Mouse (Mus musculus): ENCODE measurements around the gene Grip1. TPM values are rescaled to one million over a fixed set of nuclear protein-coding genes. Genes with fewer than 3 reads are reported as not detected.
A peak's percentile ranks its signal among the peaks of the same experiment; 100 is the strongest.

The Grip1 gene
- polyA plus RNA-seq, 1 experiment from 2014 or later = 9.8 TPM

GRCm38 (mm10) chr10:119868995-119869579 lies 415.5 kb downstream of the Grip1 start:
- no peaks in the 10 kb centered on the region for H3K4me1 ChIP-seq (replicated peaks; ENCODE audit: control insufficient read depth, insufficient read depth, low read length)
- no peak for DNase-seq (ENCODE audit: low spot score)
- no peak overlapping the region for H3K4me2 ChIP-seq (ENCODE audit: low read depth, low read length, severe bottlenecking)
- H3K9me3 ChIP-seq (ENCODE audit: control insufficient read depth, low read length) = peaks cover 9% of the 10 kb centered on the region; the same call in 1 of the 2 replicates
- no peaks in the 10 kb centered on the region for H3K36me3 ChIP-seq (ENCODE audit: control insufficient read depth, insufficient read depth, low read length)
- no peak overlapping the region for H3K9ac ChIP-seq (ENCODE audit: low read length)
- H3K27ac ChIP-seq (ENCODE audit: low read depth, low read length) = no peak overlapping the region
- no peaks in the 10 kb centered on the region for H3K27me3 ChIP-seq (ENCODE audit: control insufficient read depth, insufficient read depth, low read length)
- no peak overlapping the region for H3K4me3 ChIP-seq (ENCODE audit: low read depth, low read length)
- WGBS = 93% methylated on average over 11 of the region's 11 CpGs
- no peak for ATAC-seq (replicated peaks; ENCODE audit: low FRiP score)

GRCm38 (mm10) chr10:119876721-119877120 lies 423.1 kb downstream of the Grip1 start:
- Histone ChIP-seq H3K27me3 (ENCODE audit: control insufficient read depth, insufficient read depth, low read length) (no peaks in the 10 kb centered on the region), H3K27ac (ENCODE audit: low read depth, low read length) (no peak overlapping the region), H3K4me2 (ENCODE audit: low read depth, low read length, severe bottlenecking) (no peak overlapping the region), H3K9ac (ENCODE audit: low read length) (no peak overlapping the region), H3K4me3 (ENCODE audit: low read depth, low read length) (no peak overlapping the region), H3K9me3 (ENCODE audit: control insufficient read depth, low read length) (no peaks in the 10 kb centered on the region), H3K4me1 (replicated peaks; ENCODE audit: control insufficient read depth, insufficient read depth, low read length) (no peaks in the 10 kb centered on the region), H3K36me3 (ENCODE audit: control insufficient read depth, insufficient read depth, low read length) (no peaks in the 10 kb centered on the region)
- 89% methylated on average over 6 of the region's 6 CpGs for WGBS
- no peak for ATAC-seq (replicated peaks; ENCODE audit: low FRiP score)
- no peak for DNase-seq (ENCODE audit: low spot score)

DNA sequence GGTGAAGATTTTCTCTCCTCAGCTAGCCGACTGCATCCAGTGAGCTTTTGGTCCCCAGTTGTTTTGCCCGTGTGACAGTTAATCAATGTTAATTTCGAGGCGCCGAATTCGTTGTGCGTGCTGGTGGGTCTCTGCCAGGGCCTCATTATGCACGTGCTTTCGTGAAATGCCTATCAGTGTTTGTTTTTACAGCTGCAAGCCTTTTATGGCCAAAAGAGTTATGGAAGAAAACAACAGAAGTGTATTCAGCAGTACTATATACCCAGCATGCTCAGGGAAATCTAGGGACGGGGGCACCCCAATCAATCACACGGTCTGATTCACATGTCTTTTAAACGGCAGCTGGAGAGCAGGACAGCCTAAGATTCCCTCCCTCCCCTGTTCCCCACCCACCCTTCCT lies 424.7 kb downstream of the Grip1 start:
- ATAC-seq (replicated peaks; ENCODE audit: low FRiP score) (peak; percentile 58; the same call in 1 of the 2 replicates), DNase-seq (ENCODE audit: low spot score) (no peak)
- no peaks in the 10 kb centered on the region for H3K4me1 ChIP-seq (replicated peaks; ENCODE audit: control insufficient read depth, insufficient read depth, low read length)
- H3K36me3 ChIP-seq (ENCODE audit: control insufficient read depth, insufficient read depth, low read length) = no peaks in the 10 kb centered on the region
- 63% methylated on average over 12 of the region's 12 CpGs for WGBS
- no peak overlapping the region for H3K9ac ChIP-seq (ENCODE audit: low read length)
- no peaks in the 10 kb centered on the region for H3K9me3 ChIP-seq (ENCODE audit: control insufficient read depth, low read length)
- no peak overlapping the region for H3K4me3 ChIP-seq (ENCODE audit: low read depth, low read length)
- H3K27ac ChIP-seq (ENCODE audit: low read depth, low read length) = no peak overlapping the region
- no peak overlapping the region for H3K4me2 ChIP-seq (ENCODE audit: low read depth, low read length, severe bottlenecking)
- H3K27me3 ChIP-seq (ENCODE audit: control insufficient read depth, insufficient read depth, low read length) = no peaks in the 10 kb centered on the region

DNA sequence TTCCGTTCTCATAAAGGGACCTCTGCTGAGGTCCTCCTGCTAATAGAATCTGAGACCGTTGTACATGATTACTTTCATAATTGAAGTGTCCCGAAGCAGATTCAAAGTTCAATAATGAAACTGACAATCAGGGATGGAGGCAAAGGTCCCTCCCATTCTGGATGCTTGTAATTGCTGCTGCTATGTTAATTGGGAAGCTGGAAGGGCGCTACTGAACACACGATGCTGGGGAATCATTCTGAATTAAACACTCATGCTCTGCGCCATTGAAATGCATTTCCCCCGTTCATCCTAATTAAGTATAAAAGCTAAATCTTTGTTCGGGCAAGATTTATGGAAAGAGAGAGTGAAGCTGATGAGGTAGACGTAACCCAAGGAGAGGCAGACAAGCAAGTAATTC lies 431.0 kb downstream of the Grip1 start:
- Histone ChIP-seq H3K4me1 (replicated peaks; ENCODE audit: control insufficient read depth, insufficient read depth, low read length) (no peaks in the 10 kb centered on the region; the same call in 1 of the 2 replicates), H3K4me3 (ENCODE audit: low read depth, low read length) (no peak overlapping the region), H3K4me2 (ENCODE audit: low read depth, low read length, severe bottlenecking) (no peak overlapping the region), H3K9ac (ENCODE audit: low read length) (no peak overlapping the region), H3K27me3 (ENCODE audit: control insufficient read depth, insufficient read depth, low read length) (no peaks in the 10 kb centered on the region), H3K9me3 (ENCODE audit: control insufficient read depth, low read length) (no peaks in the 10 kb centered on the region), H3K36me3 (ENCODE audit: control insufficient read depth, insufficient read depth, low read length) (no peaks in the 10 kb centered on the region), H3K27ac (ENCODE audit: low read depth, low read length) (peak overlapping the region; percentile 25; the same call in 1 of the 2 replicates)
- ATAC-seq (replicated peaks; ENCODE audit: low FRiP score) (peak; percentile 75; the same call in 1 of the 2 replicates), DNase-seq (ENCODE audit: low spot score) (no peak)
- 49% methylated on average over 9 of the region's 9 CpGs for WGBS

- DNase-seq (ENCODE audit: low spot score) = no peak
- WGBS = 82% methylated on average over 6 of the region's 6 CpGs
- ATAC-seq (replicated peaks; ENCODE audit: low FRiP score) = 0 out of 2 replicates have a peak, but pooled peaks have one; percentile 42
Measured at GRCm38 (mm10) chr10:119885563-119885962, 431.9 kb downstream of the Grip1 start.

DNA sequence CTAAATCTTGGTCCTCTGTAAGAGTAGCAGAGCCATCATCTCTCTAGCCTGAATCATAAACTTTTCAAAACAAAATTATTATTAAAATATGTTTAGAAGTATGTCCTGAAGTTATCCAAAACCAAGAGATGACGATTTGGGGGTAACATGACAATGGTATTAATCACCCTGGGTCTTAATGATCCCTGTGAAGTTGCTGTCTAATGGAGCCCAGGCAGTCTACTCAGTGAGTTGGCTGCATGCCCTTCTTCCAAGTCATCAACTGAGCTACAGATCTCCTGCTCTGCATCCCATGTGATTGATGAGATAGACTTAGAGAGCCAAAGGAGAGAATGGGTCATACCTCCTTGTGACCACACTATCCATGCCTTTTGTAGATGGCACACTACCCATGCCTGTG lies 433.1 kb downstream of the Grip1 start:
- Histone ChIP-seq H3K4me1 (replicated peaks; ENCODE audit: control insufficient read depth, insufficient read depth, low read length) (no peaks in the 10 kb centered on the region; the same call in 1 of the 2 replicates), H3K9ac (ENCODE audit: low read length) (no peak overlapping the region), H3K9me3 (ENCODE audit: control insufficient read depth, low read length) (peaks cover 4% of the 10 kb centered on the region), H3K4me2 (ENCODE audit: low read depth, low read length, severe bottlenecking) (no peak overlapping the region), H3K4me3 (ENCODE audit: low read depth, low read length) (no peak overlapping the region), H3K27ac (ENCODE audit: low read depth, low read length) (no peak overlapping the region), H3K36me3 (ENCODE audit: control insufficient read depth, insufficient read depth, low read length) (no peaks in the 10 kb centered on the region; the same call in 1 of the 2 replicates), H3K27me3 (ENCODE audit: control insufficient read depth, insufficient read depth, low read length) (no peaks in the 10 kb centered on the region)
- 73% methylated on average over 1 of the region's 1 CpGs for WGBS
- ATAC-seq (replicated peaks; ENCODE audit: low FRiP score) = no peak
- no peak for DNase-seq (ENCODE audit: low spot score)

More at GRCm38 (mm10) chr10:119885563-119885962, 431.9 kb downstream of the Grip1 start:
- no peak overlapping the region for H3K9ac ChIP-seq (ENCODE audit: low read length)
- H3K4me3 ChIP-seq (ENCODE audit: low read depth, low read length) = no peak overlapping the region
- H3K4me2 ChIP-seq (ENCODE audit: low read depth, low read length, severe bottlenecking) = no peak overlapping the region
- H3K36me3 ChIP-seq (ENCODE audit: control insufficient read depth, insufficient read depth, low read length) = no peaks in the 10 kb centered on the region
- H3K4me1 ChIP-seq (replicated peaks; ENCODE audit: control insufficient read depth, insufficient read depth, low read length) = no peaks in the 10 kb centered on the region; the same call in 1 of the 2 replicates
- H3K9me3 ChIP-seq (ENCODE audit: control insufficient read depth, low read length) = no peaks in the 10 kb centered on the region
- H3K27ac ChIP-seq (ENCODE audit: low read depth, low read length) = no peak overlapping the region
- no peaks in the 10 kb centered on the region for H3K27me3 ChIP-seq (ENCODE audit: control insufficient read depth, insufficient read depth, low read length)

DNA sequence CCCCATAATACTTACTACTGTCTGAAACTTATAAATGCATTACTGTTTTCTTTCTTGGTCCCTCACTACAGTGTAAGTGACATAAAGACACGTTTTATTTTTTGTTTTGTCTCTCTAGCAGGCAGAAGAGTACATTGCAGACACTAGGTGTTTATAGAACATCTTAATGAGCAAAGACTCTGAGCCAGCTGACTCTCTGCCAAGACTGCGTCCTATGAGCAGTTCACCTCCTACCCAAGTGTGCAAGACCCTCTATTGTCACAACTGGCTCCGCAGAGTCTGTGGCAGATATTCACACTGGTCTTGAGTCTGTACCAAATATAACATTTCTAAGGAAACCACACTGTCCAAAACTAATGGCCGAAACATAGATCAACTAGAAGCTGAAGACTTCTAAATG lies 449.1 kb downstream of the Grip1 start:
- WGBS = 83% methylated on average over 4 of the region's 4 CpGs
- H3K9me3 ChIP-seq (ENCODE audit: control insufficient read depth, low read length) = no peaks in the 10 kb centered on the region
- H3K4me3 ChIP-seq (ENCODE audit: low read depth, low read length) = no peak overlapping the region
- H3K4me2 ChIP-seq (ENCODE audit: low read depth, low read length, severe bottlenecking) = no peak overlapping the region
- no peak for DNase-seq (ENCODE audit: low spot score)
- no peak overlapping the region for H3K9ac ChIP-seq (ENCODE audit: low read length)
- H3K27ac ChIP-seq (ENCODE audit: low read depth, low read length) = no peak overlapping the region
- H3K27me3 ChIP-seq (ENCODE audit: control insufficient read depth, insufficient read depth, low read length) = no peaks in the 10 kb centered on the region
- no peak for ATAC-seq (replicated peaks; ENCODE audit: low FRiP score)
- no peaks in the 10 kb centered on the region for H3K36me3 ChIP-seq (ENCODE audit: control insufficient read depth, insufficient read depth, low read length)
- no peaks in the 10 kb centered on the region for H3K4me1 ChIP-seq (replicated peaks; ENCODE audit: control insufficient read depth, insufficient read depth, low read length)

DNA sequence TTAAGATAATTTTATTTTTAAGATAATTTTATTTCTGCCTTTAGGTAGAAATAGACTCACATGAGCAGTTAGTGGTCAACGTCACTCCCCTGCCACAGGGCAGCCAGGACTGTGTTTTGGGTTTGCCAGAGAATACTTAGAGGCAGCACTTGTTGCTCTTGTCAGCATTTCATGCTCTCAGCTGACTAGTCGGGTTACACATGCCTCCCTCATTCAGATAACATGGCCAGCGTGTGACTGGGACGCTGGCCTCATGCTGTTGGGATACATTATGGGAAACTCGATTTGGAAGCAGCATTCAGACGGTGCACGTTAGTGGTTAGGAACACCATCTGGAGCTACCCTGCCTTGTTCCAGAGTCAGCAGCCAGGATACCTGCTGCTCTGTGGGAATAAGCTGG lies 453.2 kb downstream of the Grip1 start:
- Histone ChIP-seq H3K27me3 (ENCODE audit: control insufficient read depth, insufficient read depth, low read length) (no peaks in the 10 kb centered on the region), H3K9ac (ENCODE audit: low read length) (no peak overlapping the region), H3K27ac (ENCODE audit: low read depth, low read length) (no peak overlapping the region), H3K4me2 (ENCODE audit: low read depth, low read length, severe bottlenecking) (no peak overlapping the region), H3K9me3 (ENCODE audit: control insufficient read depth, low read length) (no peaks in the 10 kb centered on the region), H3K4me1 (replicated peaks; ENCODE audit: control insufficient read depth, insufficient read depth, low read length) (no peaks in the 10 kb centered on the region), H3K36me3 (ENCODE audit: control insufficient read depth, insufficient read depth, low read length) (no peaks in the 10 kb centered on the region), H3K4me3 (ENCODE audit: low read depth, low read length) (no peak overlapping the region)
- 89% methylated on average over 7 of the region's 7 CpGs for WGBS
- DNase-seq (ENCODE audit: low spot score) (no peak), ATAC-seq (replicated peaks; ENCODE audit: low FRiP score) (no peak)

DNA sequence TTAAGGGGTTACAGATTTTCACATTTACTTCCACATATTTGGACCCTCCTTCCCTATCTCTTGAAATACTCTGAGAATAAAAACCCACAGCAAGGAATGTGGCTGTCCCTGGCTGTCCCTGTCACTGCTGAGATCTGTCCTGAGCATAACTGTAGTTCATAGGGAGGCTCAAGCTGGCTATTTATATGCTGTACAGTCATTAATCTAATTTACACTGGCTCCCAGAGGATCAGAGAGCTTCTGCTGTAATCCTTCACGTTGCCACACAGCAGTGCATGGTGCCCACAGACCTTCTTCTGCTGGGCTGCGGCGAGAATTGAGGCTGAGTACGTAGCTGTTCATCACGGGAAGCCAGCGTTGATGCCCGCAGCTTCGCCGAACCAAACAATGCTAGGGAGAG lies 464.4 kb downstream of the Grip1 start:
- no peak overlapping the region for H3K4me2 ChIP-seq (ENCODE audit: low read depth, low read length, severe bottlenecking)
- WGBS = 89% methylated on average over 9 of the region's 9 CpGs

More for the DNA sequence above, 464.4 kb downstream of the Grip1 start:
- no peak overlapping the region for H3K9ac ChIP-seq (ENCODE audit: low read length)
- ATAC-seq (replicated peaks; ENCODE audit: low FRiP score) (no peak), DNase-seq (ENCODE audit: low spot score) (no peak)
- H3K27ac ChIP-seq (ENCODE audit: low read depth, low read length) = no peak overlapping the region
- H3K9me3 ChIP-seq (ENCODE audit: control insufficient read depth, low read length) = no peaks in the 10 kb centered on the region
- no peak overlapping the region for H3K4me3 ChIP-seq (ENCODE audit: low read depth, low read length)
- H3K27me3 ChIP-seq (ENCODE audit: control insufficient read depth, insufficient read depth, low read length) = no peaks in the 10 kb centered on the region
- no peaks in the 10 kb centered on the region for H3K36me3 ChIP-seq (ENCODE audit: control insufficient read depth, insufficient read depth, low read length)
- no peaks in the 10 kb centered on the region for H3K4me1 ChIP-seq (replicated peaks; ENCODE audit: control insufficient read depth, insufficient read depth, low read length)
